Mouse (Mus musculus): ENCODE measurements at regions not wholly inside any gene's neighbourhood (a gene's known extent, or its start where the extent isn't known, plus 50 kb on each side); places are given as distances from the start of the nearest gene placed in this dataset.
A peak's percentile ranks its signal among the peaks of the same experiment; 100 is the strongest.

- Histone ChIP-seq H3K9me3 (replicated peaks) (no peaks in the 10 kb centered on the region), H3K36me3 (no peaks in the 10 kb centered on the region), H3K4me2 (no peak overlapping the region), H3K27me3 (replicated peaks) (no peaks in the 10 kb centered on the region), H3K27ac (ENCODE audit: poor library complexity, severe bottlenecking) (no peak overlapping the region), H3K4me1 (replicated peaks) (no peaks in the 10 kb centered on the region), H3K9ac (no peak overlapping the region), H3K4me3 (no peak overlapping the region)
- WGBS, result 69% methylated on average over 4 of the region's 4 CpGs
- ATAC-seq (ENCODE audit: insufficient number of reproducible peaks, low FRiP score), result no peak
Measured at GRCm38 (mm10) chr16:95196141-95196540, 61.2 kb upstream of the Kcnj15 start.

- Histone ChIP-seq H3K36me3 (no peaks in the 10 kb centered on the region), H3K4me3 (no peak overlapping the region), H3K27me3 (replicated peaks) (no peaks in the 10 kb centered on the region), H3K9ac (no peak overlapping the region), H3K4me1 (replicated peaks) (no peaks in the 10 kb centered on the region), H3K4me2 (no peak overlapping the region), H3K9me3 (replicated peaks) (no peaks in the 10 kb centered on the region), H3K27ac (ENCODE audit: poor library complexity, severe bottlenecking) (no peak overlapping the region)
- 0% methylated on average over 1 of the region's 1 CpGs for WGBS
- ATAC-seq (ENCODE audit: insufficient number of reproducible peaks, low FRiP score), result no peak
Measured at GRCm38 (mm10) chr16:95196622-95197021, 60.7 kb upstream of the Kcnj15 start.

- H3K9ac ChIP-seq, result no peak overlapping the region
- peak overlapping the region; percentile 11; the same call in 1 of the 2 replicates for H3K4me2 ChIP-seq
- no peaks in the 10 kb centered on the region for H3K27me3 ChIP-seq (replicated peaks)
- ATAC-seq (ENCODE audit: insufficient number of reproducible peaks, low FRiP score), result no peak
- H3K4me1 ChIP-seq (replicated peaks), result no peaks in the 10 kb centered on the region
- no peak overlapping the region for H3K4me3 ChIP-seq
- no peak overlapping the region for H3K27ac ChIP-seq (ENCODE audit: poor library complexity, severe bottlenecking)
- H3K9me3 ChIP-seq (replicated peaks), result no peaks in the 10 kb centered on the region
- WGBS, result 51% methylated on average over 19 of the region's 19 CpGs
- no peaks in the 10 kb centered on the region for H3K36me3 ChIP-seq
Measured at GRCm38 (mm10) chr16:95198795-95199563, 58.4 kb upstream of the Kcnj15 start.

- Histone ChIP-seq H3K27me3 (replicated peaks) (no peaks in the 10 kb centered on the region), H3K9ac (no peak overlapping the region), H3K27ac (ENCODE audit: poor library complexity, severe bottlenecking) (no peak overlapping the region), H3K36me3 (no peaks in the 10 kb centered on the region), H3K9me3 (replicated peaks) (no peaks in the 10 kb centered on the region), H3K4me1 (replicated peaks) (no peaks in the 10 kb centered on the region), H3K4me2 (no peak overlapping the region), H3K4me3 (no peak overlapping the region)
- WGBS, result 66% methylated on average over 7 of the region's 7 CpGs
- no peak for ATAC-seq (ENCODE audit: insufficient number of reproducible peaks, low FRiP score)
Measured at GRCm38 (mm10) chr16:95202126-95202883, 55.1 kb upstream of the Kcnj15 start.

GRCm38 (mm10) chr16:95203026-95203425, 54.3 kb upstream of the Kcnj15 start:
- 85% methylated on average over 3 of the region's 3 CpGs for WGBS
- no peak overlapping the region for H3K9ac ChIP-seq
- ATAC-seq (ENCODE audit: insufficient number of reproducible peaks, low FRiP score), result no peak
- H3K27me3 ChIP-seq (replicated peaks), result no peaks in the 10 kb centered on the region
- no peaks in the 10 kb centered on the region for H3K36me3 ChIP-seq
- H3K4me2 ChIP-seq, result no peak overlapping the region
- H3K4me1 ChIP-seq (replicated peaks), result no peaks in the 10 kb centered on the region
- H3K4me3 ChIP-seq, result no peak overlapping the region
- H3K9me3 ChIP-seq (replicated peaks), result no peaks in the 10 kb centered on the region
- no peak overlapping the region for H3K27ac ChIP-seq (ENCODE audit: poor library complexity, severe bottlenecking)

- Histone ChIP-seq H3K9me3 (replicated peaks) (no peaks in the 10 kb centered on the region), H3K4me2 (no peak overlapping the region), H3K27ac (ENCODE audit: poor library complexity, severe bottlenecking) (no peak overlapping the region), H3K4me1 (replicated peaks) (no peaks in the 10 kb centered on the region), H3K9ac (no peak overlapping the region), H3K4me3 (no peak overlapping the region), H3K36me3 (no peaks in the 10 kb centered on the region), H3K27me3 (replicated peaks) (no peaks in the 10 kb centered on the region)
- ATAC-seq (ENCODE audit: insufficient number of reproducible peaks, low FRiP score), result no peak
- whole genome bisulfite sequencing, result 76% methylated on average over 3 of the region's 3 CpGs
Measured at GRCm38 (mm10) chr16:95203790-95204189, 53.6 kb upstream of the Kcnj15 start.

GRCm38 (mm10) chr16:95204507-95204906, 52.9 kb upstream of the Kcnj15 start:
- Histone ChIP-seq H3K27me3 (replicated peaks) (no peaks in the 10 kb centered on the region), H3K9ac (no peak overlapping the region), H3K4me1 (replicated peaks) (no peaks in the 10 kb centered on the region), H3K9me3 (replicated peaks) (no peaks in the 10 kb centered on the region), H3K4me2 (no peak overlapping the region), H3K36me3 (no peaks in the 10 kb centered on the region), H3K27ac (ENCODE audit: poor library complexity, severe bottlenecking) (no peak overlapping the region), H3K4me3 (no peak overlapping the region)
- no peak for ATAC-seq (ENCODE audit: insufficient number of reproducible peaks, low FRiP score)
- 84% methylated on average over 6 of the region's 6 CpGs for WGBS

- Histone ChIP-seq H3K4me1 (replicated peaks) (no peaks in the 10 kb centered on the region), H3K4me2 (no peak overlapping the region), H3K9me3 (replicated peaks) (no peaks in the 10 kb centered on the region), H3K4me3 (no peak overlapping the region), H3K9ac (no peak overlapping the region), H3K27me3 (replicated peaks) (no peaks in the 10 kb centered on the region), H3K27ac (ENCODE audit: poor library complexity, severe bottlenecking) (no peak overlapping the region), H3K36me3 (no peaks in the 10 kb centered on the region)
- ATAC-seq (ENCODE audit: insufficient number of reproducible peaks, low FRiP score), result no peak
- 82% methylated on average over 5 of the region's 5 CpGs for WGBS
Measured at GRCm38 (mm10) chr16:95206445-95206844, 50.9 kb upstream of the Kcnj15 start.

GRCm38 (mm10) chr16:95207547-95207946, 49.8 kb upstream of the Kcnj15 start:
- Histone ChIP-seq H3K4me1 (replicated peaks) (no peaks in the 10 kb centered on the region), H3K4me3 (no peak overlapping the region), H3K27me3 (replicated peaks) (no peaks in the 10 kb centered on the region), H3K9ac (no peak overlapping the region), H3K27ac (ENCODE audit: poor library complexity, severe bottlenecking) (no peak overlapping the region), H3K4me2 (no peak overlapping the region), H3K9me3 (replicated peaks) (no peaks in the 10 kb centered on the region), H3K36me3 (no peaks in the 10 kb centered on the region)
- whole genome bisulfite sequencing, result 65% methylated on average over 6 of the region's 6 CpGs
- no peak for ATAC-seq (ENCODE audit: insufficient number of reproducible peaks, low FRiP score)
